Mouse (Mus musculus) lung, postnatal 4 days (tissue): ENCODE results near the gene Platr17.
A peak's percentile ranks its signal among the peaks of the same experiment; 100 is the strongest.

Source experiments
- DNase-seq, 2 experiments: peaks; one replicate each; pipeline ENCODE4 v3.0.0; 2021

Platr17 gene

DNA sequence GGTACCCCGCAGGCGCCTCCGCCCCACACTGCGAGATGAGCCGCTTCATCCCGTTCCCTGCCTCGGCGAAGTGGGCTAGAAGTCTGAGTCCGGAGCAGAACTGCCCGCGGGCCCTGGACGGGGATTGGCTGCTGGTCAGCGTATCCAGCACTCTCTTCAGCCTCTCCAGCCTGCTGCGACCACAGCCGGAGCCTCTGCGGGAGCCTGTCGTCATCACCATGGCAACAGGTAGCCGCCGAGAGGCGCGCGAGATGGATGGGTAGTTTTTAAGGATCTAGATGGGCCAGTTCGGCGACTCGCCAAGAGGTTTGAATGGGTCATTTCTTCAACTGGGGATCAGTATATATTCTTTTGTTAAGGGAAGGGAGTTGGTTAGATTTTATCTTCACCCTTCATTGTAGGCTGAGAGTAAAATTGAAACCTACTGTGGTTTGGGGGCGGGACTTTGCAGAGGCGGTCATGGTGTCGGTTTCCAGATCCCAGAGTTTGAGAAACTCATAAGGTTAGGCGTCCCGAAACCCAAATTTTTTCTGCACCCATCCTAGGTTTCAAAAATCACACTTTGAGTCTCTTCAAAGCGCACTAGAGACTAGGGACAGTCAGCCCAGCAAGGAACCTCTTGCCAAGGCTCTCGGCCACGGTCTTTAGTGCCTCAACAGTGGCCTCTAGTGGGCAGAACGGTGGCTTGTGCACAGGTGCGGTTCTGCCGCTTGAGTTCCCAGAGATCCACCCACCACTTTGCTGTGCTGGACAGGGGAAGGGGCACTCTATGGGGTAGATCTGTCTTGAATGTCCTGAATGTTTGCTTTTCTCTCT is 15.6 kb downstream of the Platr17 start:
- peak; percentile 89 to 90 for DNase-seq

- no peak for DNase-seq
Measured at GRCm38 (mm10) chr17:33921361-33921760, 16.4 kb downstream of the Platr17 start.

GRCm38 (mm10) chr17:33924577-33925283 is 19.8 kb downstream of the Platr17 start:
- peak in 1 of 2 experiments; percentile 68 for DNase-seq

DNA sequence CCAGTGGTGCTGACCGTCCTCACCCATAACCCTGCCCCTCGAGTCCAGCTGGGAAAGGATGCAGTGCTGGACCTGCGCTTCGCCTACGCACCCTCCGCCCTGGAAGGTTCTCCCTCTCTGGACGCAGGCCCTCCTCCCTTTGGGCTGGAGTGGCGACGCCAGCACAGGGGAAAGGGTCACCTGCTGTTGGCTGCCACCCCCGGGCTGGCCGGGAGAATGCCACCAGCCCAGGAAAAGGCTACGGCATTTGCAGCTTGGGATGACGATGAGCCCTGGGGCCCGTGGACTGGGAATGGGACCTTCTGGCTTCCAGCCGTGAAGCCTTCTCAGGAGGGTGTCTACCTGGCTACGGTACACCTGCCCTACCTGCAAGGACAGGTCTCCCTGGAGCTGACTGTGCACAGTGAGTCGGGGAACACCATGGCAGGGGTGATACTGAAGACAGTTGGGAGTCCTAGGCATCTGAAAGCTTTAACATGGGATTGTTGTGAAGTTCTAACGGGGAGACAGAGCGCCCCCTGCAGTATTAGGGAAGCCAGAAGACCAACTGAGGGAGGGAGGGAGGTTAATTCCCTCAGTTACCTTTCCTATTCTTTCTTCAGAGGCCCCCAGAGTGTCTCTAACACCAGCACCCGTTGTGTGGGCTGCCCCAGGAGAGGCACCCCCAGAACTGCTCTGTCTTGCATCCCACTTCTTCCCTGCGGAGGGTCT is 20.6 kb downstream of the Platr17 start:
- no peak for DNase-seq

- DNase-seq: peak in 1 of 2 experiments; percentile 51
Measured at GRCm38 (mm10) chr17:33926207-33926932, 21.4 kb downstream of the Platr17 start.

- DNase-seq: peak in 1 of 2 experiments; percentile 16
Measured at GRCm38 (mm10) chr17:33928251-33928947, 23.5 kb downstream of the Platr17 start.

GRCm38 (mm10) chr17:33929371-33930279 is 24.7 kb downstream of the Platr17 start, which contains the start of gene Rgl2:
Gene Rgl2, plus strand, starts transcription at chr17:33929543.
- DNase-seq: peak; percentile 96 to 97

DNA sequence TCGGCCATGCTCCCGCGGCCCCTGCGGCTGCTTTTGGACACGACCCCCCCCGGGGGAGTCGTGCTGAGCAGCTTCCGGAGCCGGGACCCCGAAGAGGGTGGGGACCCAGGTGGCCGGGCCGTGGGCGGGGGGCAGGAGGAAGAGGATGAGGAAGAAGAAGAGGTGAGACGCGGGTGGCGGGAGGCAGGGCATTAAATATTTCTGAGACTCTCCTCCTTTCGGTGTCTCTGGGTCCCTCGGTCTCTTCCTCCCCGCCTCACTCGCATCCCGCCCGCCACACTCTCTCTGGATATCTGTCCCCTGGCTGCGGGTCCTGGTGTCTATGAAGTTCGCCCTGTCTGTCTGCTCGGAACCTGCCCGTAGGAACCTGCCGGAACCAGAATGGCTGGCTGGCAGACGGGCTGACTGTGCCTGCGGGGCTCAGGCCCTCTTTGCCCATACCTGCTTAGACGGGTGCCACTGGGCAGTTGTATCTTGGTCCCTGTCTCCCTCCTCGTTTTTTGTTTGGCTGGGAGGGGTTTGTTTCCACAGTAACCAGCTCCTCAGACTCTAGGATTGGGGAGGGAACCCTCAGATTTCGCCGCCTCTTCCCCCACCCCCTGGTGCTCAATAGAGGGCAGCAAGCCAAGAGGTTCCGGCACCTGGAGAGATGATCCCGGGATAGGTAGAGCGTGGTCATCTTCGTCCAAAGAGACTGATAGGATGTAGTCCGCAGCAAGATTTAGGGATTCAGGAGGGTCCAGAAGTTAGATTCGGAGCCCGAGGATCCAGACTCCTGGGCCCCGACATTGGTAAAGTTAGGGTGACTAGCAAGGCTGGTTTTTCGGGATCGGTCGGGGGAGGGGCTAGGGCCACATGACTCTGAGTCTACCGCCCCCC is 25.6 kb downstream of the Platr17 start:
- DNase-seq: peak; percentile 67 to 74

DNA sequence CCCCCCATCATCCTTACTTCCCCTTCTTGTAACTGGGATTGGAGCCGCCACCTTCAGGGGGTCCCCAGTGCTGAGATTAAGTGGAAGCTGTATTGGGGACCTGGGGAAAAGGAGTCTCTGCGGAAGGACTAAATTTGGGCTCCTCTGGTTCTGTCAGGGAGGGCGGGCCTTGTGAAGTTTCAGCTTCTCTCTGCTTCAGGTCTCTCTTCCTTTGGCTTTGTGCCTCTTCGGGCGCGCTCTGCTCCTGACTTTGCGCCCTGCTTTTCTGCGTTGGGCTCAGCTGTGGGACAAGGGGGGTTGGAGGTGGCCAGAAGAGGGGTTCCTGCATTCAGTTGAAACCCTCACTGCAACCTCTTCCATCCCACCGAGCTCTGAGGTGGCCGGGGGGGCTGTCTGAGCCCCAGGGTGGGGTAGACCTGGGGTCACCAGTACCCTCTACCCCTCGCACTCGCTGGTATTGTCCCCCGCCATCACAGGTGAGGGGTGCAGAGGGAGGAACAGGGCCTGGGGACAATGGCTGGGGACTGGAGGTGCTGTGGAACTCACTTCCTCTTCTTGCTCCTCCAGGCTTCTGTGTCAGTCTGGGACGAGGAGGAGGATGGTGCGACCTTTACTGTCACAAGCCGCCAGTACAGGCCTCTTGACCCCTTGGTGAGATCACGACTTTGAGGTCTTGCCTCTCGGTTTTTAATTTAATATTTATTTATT is 26.4 kb downstream of the Platr17 start:
- no peak for DNase-seq

- DNase-seq: no peak
Measured at GRCm38 (mm10) chr17:33931947-33932346, 27.0 kb downstream of the Platr17 start.

GRCm38 (mm10) chr17:33932448-33932847 is 27.5 kb downstream of the Platr17 start:
- DNase-seq: no peak

DNA sequence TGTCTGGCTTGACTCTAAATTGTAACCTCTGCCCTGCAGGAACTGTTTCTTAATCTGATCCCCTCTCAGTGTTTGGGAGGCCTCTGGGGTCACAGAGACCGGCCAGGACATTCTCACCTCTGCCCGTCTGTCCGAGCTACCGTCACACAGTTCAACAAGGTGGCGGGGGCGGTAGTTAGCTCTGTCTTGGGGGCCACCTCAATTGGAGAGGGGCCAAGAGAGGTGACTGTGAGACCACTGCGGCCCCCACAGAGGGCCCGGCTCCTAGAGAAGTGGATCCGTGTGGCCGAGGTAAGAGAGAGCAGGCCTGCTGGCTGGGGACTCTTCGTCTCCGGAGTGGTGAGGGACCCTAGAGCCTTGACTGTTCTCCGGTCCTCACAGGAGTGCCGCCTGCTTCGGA is 28.0 kb downstream of the Platr17 start:
- no peak for DNase-seq

GRCm38 (mm10) chr17:33935422-33936055 is 30.6 kb downstream of the Platr17 start:
- DNase-seq: no peak

DNA sequence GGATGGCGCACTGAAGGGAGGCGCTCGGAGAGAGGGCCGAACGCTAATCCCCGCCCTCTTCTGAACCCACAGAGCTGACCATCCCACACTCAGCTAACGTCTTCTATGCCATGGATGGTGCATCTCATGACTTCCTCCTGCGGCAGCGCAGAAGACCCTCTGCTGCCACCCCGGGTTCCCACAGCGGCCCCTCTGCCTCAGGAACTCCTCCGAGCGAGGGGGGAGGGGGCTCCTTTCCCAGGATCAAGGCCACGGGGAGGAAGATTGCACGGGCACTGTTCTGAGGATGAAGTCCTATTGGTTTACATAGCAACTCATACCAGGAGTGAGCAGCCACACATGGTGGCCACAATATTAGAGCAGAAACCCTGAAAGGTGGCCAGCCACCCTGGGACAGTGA is 32.1 kb downstream of the Platr17 start:
- DNase-seq: no peak

- DNase-seq: no peak
Measured at GRCm38 (mm10) chr17:33938783-33939182, 33.8 kb downstream of the Platr17 start.

GRCm38 (mm10) chr17:33940206-33940805 is 35.4 kb downstream of the Platr17 start, which contains the start of the genes Pfdn6 and Wdr46:
Gene Pfdn6, minus strand, starts transcription at chr17:33940343.
Gene Wdr46, plus strand, starts transcription at chr17:33940660.
- DNase-seq: peak; percentile 86 to 90

DNA sequence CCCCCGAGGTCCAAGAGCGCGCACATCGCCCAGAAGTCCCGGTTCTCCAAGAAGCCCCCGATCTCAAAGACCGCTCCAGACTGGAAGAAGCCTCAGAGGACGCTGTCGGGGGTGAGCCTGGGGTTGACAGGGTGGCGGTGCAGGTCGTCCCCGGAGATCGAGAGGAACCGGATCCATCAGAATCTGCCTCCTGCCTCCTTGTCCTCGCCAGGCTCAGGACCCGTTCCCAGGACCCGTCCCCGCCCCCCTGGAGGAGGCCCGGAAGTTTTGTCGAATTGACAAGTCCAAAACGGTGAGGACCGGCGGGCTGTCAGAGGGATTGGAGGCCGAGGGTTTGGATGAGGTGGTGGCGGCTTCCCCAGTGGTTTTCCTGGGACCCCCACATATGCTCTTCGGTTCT is 36.0 kb downstream of the Platr17 start:
- DNase-seq: no peak

- no peak for DNase-seq
Measured at GRCm38 (mm10) chr17:33941381-33941780, 36.4 kb downstream of the Platr17 start.
